Mouse (Mus musculus) embryonic fibroblast, embryonic 13.5 days (primary cell): ENCODE results near the gene Zfp341.

ENCODE experiments used
- CTCF ChIP-seq: IDR thresholded peaks from 2 replicates; pipeline ENCODE4 v1.5.1; 2011; ENCODE audit warnings: mild to moderate bottlenecking, control low read depth, low read length, moderate library complexity, borderline replicate concordance; ENCODE audit not compliant: insufficient read depth
- POLR2A ChIP-seq: IDR thresholded peaks from 2 replicates; pipeline ENCODE4 v1.6.1; 2011; ENCODE audit warnings: low read depth, mild to moderate bottlenecking, control low read depth, low read length, moderate library complexity

DNA sequence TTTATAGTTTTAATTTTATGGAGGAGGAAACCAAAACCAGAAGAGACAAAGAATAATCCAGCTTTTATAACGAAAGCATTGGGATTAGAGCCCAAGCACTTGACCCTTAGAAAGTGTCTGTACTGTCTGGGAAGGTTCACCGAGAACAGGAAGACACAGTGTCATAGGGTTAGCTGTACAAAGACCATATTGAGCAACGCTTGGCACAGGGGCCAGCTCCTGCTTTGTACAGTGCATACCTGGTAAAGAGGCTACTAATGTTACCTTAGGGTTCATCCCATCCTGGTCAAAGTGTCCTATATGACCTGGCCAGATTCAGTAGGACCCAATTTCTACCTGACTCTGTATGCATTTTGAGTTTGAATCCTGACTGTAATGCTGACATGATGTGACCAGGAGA is 11.8 kb upstream of the Zfp341 start:
- TF ChIP-seq POLR2A, result no peak
- TF ChIP-seq CTCF, result no peak
